Mouse (Mus musculus): ENCODE data around the gene Morf4l1. TPM values are rescaled to one million over a fixed set of nuclear protein-coding genes. Genes with fewer than 3 reads are reported as not detected.

Gene Morf4l1
- 100 to 1,000 TPM; 432 to 481 TPM for total RNA-seq (2023)

DNA sequence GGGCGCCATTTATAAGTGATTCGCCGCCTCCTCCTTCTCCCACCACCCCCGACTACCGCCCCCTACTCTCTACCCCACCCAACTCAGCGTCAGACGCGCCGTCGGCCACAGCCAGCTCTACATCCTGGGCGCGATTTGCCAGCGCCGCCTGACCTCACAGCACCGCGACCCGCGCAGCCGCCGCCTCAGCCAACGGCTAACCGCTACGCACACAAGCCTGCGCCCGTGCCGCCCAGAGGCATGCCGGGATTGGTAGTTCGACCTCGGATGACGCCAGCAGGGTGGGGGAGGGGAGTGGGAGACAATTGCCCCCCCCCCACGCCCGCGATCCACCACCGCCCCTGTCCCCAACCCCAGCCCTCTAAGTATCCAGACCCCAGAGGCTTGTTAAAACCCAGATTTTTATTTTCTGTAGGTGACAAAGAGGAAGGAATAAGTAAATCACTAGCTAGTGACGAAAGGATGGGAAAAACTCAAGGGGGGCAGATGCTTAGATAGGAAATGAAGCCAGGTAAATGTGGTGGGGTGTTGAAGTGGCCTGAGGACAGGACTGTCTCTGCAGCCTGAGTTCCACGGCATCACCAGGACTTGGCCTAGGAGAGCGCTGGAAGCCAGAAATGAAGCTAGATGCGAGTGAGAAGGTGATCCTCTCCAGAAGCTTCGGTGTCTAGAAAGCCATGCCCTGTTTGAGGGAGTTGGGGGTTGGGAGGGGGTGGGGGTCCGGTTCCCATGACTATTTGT, at the start of gene Morf4l1:
Gene Morf4l1 (minus strand): TSS at position 208 of the 741 bp plus-strand sequence.

DNA sequence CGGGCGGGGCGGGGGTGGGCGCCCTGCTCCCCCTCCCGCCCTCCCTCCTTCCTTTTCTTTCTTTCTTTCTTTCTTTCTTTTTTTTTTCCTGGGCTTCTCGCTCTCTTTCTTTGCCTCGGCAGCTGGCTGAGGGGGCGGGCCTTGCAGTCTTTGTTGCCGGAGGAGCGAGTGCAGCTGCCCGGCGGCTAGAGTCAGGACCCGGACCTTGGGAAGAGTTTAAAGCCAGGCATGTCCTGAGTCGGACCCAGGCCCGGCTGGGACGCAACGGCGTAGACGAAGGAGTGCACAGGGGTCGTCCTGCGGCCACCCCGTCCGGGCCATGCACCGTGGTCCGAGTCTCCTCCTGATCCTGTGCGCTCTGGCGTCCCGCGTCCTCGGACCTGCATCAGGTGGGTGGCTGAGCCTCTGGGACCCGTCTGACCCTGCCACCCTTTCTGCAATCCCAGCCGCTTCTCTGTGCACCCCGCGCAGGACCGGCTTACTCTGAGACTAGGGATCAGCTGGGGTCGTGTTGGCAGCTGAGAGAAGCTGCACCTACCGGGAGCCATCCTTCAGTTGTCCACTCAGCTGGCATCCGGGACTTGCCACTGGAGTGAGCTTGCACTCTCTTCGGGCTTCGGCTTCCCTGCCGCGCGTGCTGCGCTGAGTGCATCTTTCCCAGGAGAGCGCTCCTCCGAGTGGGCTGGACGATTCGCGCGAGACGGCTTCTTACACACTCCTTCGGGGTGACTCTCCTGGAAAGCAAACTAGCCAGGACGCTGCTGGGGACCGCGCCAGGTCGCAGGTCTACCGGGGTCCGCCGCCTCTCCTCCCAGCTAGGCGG, 48.6 kb upstream of the Morf4l1 start, which contains the start of gene Adamts7:
Gene Adamts7 (plus strand): TSS at position 144 of the 823 bp plus-strand sequence.

DNA sequence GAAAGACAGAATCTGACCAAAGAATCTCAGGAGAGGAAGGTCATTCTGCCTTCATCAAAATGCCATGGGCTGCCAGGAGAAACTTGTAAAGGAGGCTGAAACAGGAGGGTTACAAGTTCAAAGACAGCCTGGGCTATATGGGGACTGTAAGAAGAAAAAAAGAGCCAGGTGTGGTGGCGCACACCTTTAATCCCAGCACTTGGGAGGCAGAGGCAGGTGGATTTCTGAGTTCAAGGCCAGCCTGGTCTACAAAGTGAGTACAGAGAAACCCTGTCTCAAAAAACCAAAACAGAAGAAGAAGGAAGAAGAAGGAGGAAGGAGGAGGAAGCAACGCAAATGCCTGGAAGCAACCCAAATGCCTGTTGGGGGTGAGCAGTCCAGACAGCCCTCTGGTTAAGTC, 60.7 kb downstream of the Morf4l1 start, which contains the start of gene Ctsh:
Gene Ctsh (plus strand): TSS at position 301 of the 400 bp plus-strand sequence.

Other genes with a start within 250 kb of the Morf4l1 start
- gene Rasgrf1, start 204.9 kb downstream of the Morf4l1 start, total RNA-seq (2023): under 1 TPM in 1 of 2 experiments, not detected in 1; 0.47 TPM
- 100 to 1,000 TPM; 445 to 488 TPM for gene Ctsh, start 60.6 kb downstream of the Morf4l1 start, total RNA-seq (2023)
- not detected for gene Adamts7, start 48.3 kb upstream of the Morf4l1 start, total RNA-seq (2023)
- 1 to 10 TPM; 1.4 to 2.6 TPM for gene Tbc1d2b, start 156.0 kb upstream of the Morf4l1 start, total RNA-seq (2023)